8 mouse cellular contexts compared by ENCODE assay signal in the genomic region with DNA sequence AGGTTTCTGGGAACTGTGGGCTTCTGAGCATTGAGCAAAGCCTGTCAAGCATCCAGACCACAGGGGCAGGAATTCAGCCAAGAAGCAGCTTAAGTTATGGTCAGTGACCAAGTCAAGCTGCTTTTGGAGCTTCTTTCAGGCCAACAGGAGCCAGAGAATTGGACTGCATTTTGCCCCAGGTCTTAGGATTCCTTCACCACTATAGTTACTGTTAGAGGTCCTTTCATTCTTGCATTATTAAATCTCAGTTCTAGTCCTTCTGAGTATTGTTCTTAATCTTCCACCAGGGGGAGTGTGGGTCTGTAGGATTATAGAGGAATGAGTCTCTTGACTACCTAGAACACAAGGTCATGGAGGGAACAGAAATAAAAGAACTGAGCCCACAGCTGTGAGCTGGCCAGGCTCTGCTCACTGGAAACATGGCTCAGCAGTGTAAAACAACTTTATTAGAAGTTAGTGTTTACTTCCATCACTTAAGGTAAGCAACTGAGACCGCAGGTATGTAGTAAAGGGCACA. TPM values are rescaled to one million over a fixed set of nuclear protein-coding genes. Genes with fewer than 3 reads are reported as not detected.
DNase-seq lines count a peak whose midpoint lies in the region; ATAC-seq and TF ChIP-seq lines count a peak whose summit lies in the region.

No protein-coding gene starts in this region.

- peak overlapping the region; percentile 36 for H3K27ac ChIP-seq in left cerebral cortex, adult 2 months

- intact Hi-C loops in left cerebral cortex, adult 2 months (cut with DNase I), result no loop called here
- intact Hi-C loops in left cerebral cortex, postnatal 14 days (cut with DNase I), result no loop called here

- TF ChIP-seq CTCF in left cerebral cortex, adult 2 months (IDR thresholded peaks at IDR 0.05), result peak; percentile 56

- ATAC-seq in megakaryocyte-erythroid progenitor cell, adult 5-6 weeks (replicated peaks; ENCODE audit: low FRiP score, low TSS enrichment, poor library complexity, severe bottlenecking), result peak; percentile 36; the same call in 1 of the 2 replicates

- peak; percentile 29 for DNase-seq in embryo, embryonic 10.5 days (ENCODE audit: low spot score)
- no peak for DNase-seq in embryo, embryonic 9.5 days (ENCODE audit: extremely low spot score)
- DNase-seq in left cerebral cortex, adult 2 months (ENCODE audit: extremely low spot score in 1 of 2, low spot score in 2 of 2), result no peak
- no peak for DNase-seq in left cerebral cortex, postnatal 14 days (ENCODE audit: low spot score in 2 of 2)
- DNase-seq in ZHBTc4 (ENCODE audit: low read depth, low spot score), result peak; percentile 49
- DNase-seq in right cerebral cortex, postnatal 36 days (ENCODE audit: low spot score in 2 of 2), result no peak
- DNase-seq in right cerebral cortex, postnatal 14 days, result no peak

- no peak overlapping the region for H3K4me3 ChIP-seq in left cerebral cortex, adult 2 months

RNA-seq across cellular contexts. Expression of a gene that starts 10.5 kb away (rescaled TPM):
- 100 to 1,000 TPM; 115 to 118 TPM for total RNA-seq in left cerebral cortex, adult 2 months (2021)
- 100 to 1,000 TPM; 115 to 119 TPM for total RNA-seq in left cerebral cortex, postnatal 14 days (2021)
- total RNA-seq in megakaryocyte-erythroid progenitor cell, adult 5-6 weeks (2014; fragmentation: Nextera tagmentation), result 104 and 105 TPM in 2 replicates
- total RNA-seq in megakaryocyte-erythroid progenitor cell, adult 5-6 weeks (2017), result 79.8 and 81.7 TPM in 2 replicates

RNA-seq across cellular contexts. Expression of a gene that starts 10.6 kb away (rescaled TPM):
- total RNA-seq in left cerebral cortex, adult 2 months (2021), result 10 to 100 TPM; 40.6 to 44.3 TPM
- 10 to 100 TPM; 37.1 to 44.2 TPM for total RNA-seq in left cerebral cortex, postnatal 14 days (2021)
- 26.3 and 34.8 TPM in 2 replicates for total RNA-seq in megakaryocyte-erythroid progenitor cell, adult 5-6 weeks (2014; fragmentation: Nextera tagmentation)
- total RNA-seq in megakaryocyte-erythroid progenitor cell, adult 5-6 weeks (2017), result 33.1 and 39.0 TPM in 2 replicates

RNA-seq across cellular contexts. Expression of a gene that starts 13.6 kb away (rescaled TPM):
- total RNA-seq in left cerebral cortex, adult 2 months (2021), result 10 to 100 TPM; 36.8 to 37.6 TPM
- total RNA-seq in left cerebral cortex, postnatal 14 days (2021), result 10 to 100 TPM; 42.8 to 46.0 TPM
- 2.5 and 4.6 TPM in 2 replicates for total RNA-seq in megakaryocyte-erythroid progenitor cell, adult 5-6 weeks (2014; fragmentation: Nextera tagmentation)
- total RNA-seq in megakaryocyte-erythroid progenitor cell, adult 5-6 weeks (2017), result 0.15 and 2.7 TPM in 2 replicates

RNA-seq across cellular contexts. Expression of a gene that starts 13.6 kb away (rescaled TPM):
- total RNA-seq in left cerebral cortex, adult 2 months (2021), result 10 to 100 TPM; 78.1 to 87.4 TPM
- total RNA-seq in left cerebral cortex, postnatal 14 days (2021), result 10 to 100 TPM; 83.0 to 87.6 TPM
- total RNA-seq in megakaryocyte-erythroid progenitor cell, adult 5-6 weeks (2014; fragmentation: Nextera tagmentation), result 57.8 and 83.5 TPM in 2 replicates
- total RNA-seq in megakaryocyte-erythroid progenitor cell, adult 5-6 weeks (2017), result 142 and 156 TPM in 2 replicates

RNA-seq across cellular contexts. Expression of a gene that starts 19.3 kb away (rescaled TPM):
- 1 to 10 TPM in 1 of 2 experiments, under 1 TPM in 1; 0.79 to 1.0 TPM for total RNA-seq in left cerebral cortex, adult 2 months (2021)
- 1 to 10 TPM; 1.2 to 1.3 TPM for total RNA-seq in left cerebral cortex, postnatal 14 days (2021)
- total RNA-seq in megakaryocyte-erythroid progenitor cell, adult 5-6 weeks (2014; fragmentation: Nextera tagmentation), result not detected in 2 replicates
- not detected in 2 replicates for total RNA-seq in megakaryocyte-erythroid progenitor cell, adult 5-6 weeks (2017)

Comparison
In these comparisons a context has a peak if more than half of its experiments do, and no peak if none do; other contexts are left out.
1. DNase-seq: peak in embryo, embryonic 10.5 days (single experiment) and ZHBTc4 (single experiment); none in embryo, embryonic 9.5 days (single experiment), left cerebral cortex, adult 2 months (0 of 2), left cerebral cortex, postnatal 14 days (0 of 2), right cerebral cortex, postnatal 36 days (0 of 2) and right cerebral cortex, postnatal 14 days (single experiment).
2. RNA of a gene that starts 13.6 kb away (total RNA-seq): 42.8 to 46.0 TPM in left cerebral cortex, postnatal 14 days and 36.8 to 37.6 TPM in left cerebral cortex, adult 2 months; 0.15 to 4.6 TPM in megakaryocyte-erythroid progenitor cell, adult 5-6 weeks; every median in the first group is over 4 times any median in the second.